Comparison of ENCODE assay signal across 25 mouse cellular contexts in genomic region chr7:16050600-16050999, GRCm38 (mm10). TPM values are rescaled to one million over a fixed set of nuclear protein-coding genes. Genes with fewer than 3 reads are reported as not detected.
DNase-seq lines count a peak whose midpoint lies in the region; ATAC-seq and TF ChIP-seq lines count a peak whose summit lies in the region.
"Had no signal": no experiment of that assay in that cellular context is flagged by ENCODE, and none has a peak within 500 bp of the region (broad histone marks: within the 10 kb centered on the region; RNA-seq: fewer than 3 reads in every experiment).

No protein-coding gene starts in this region.

- no peak for TF ChIP-seq CTCF in spleen, adult 2 months (IDR thresholded peaks at IDR 0.05; ENCODE audit: extremely low read depth, insufficient read depth, insufficient read length, insufficient replicate concordance)
- TF ChIP-seq CTCF in kidney, adult 2 months (conservative IDR thresholded peaks at IDR 0.05; ENCODE audit: insufficient read depth, insufficient read length, low read depth, low read length): no peak

- 0 out of 2 replicates have a peak overlapping the region, but pooled peaks have one; percentile 87 for H3K4me2 ChIP-seq in heart, embryonic 13.5 days
- H3K4me2 ChIP-seq in heart, embryonic 12.5 days: no peak overlapping the region
- H3K4me2 ChIP-seq in liver, embryonic 12.5 days: peak overlapping the region; percentile 94
- peak overlapping the region; percentile 72 for H3K4me2 ChIP-seq in neural tube, embryonic 15.5 days
- H3K4me2 ChIP-seq: midbrain, embryonic 11.5 days had no signal

- intact Hi-C loops in left cerebral cortex, postnatal 25 days (cut with DNase I): no loop called here

- no peak overlapping the region for H3K27ac ChIP-seq in heart, embryonic 13.5 days (replicated peaks)
- H3K27ac ChIP-seq in heart, embryonic 12.5 days (ENCODE audit: poor library complexity, severe bottlenecking): no peak overlapping the region
- H3K27ac ChIP-seq in spleen, adult 2 months (ENCODE audit: insufficient read depth, low read length): 0 out of 2 replicates have a peak overlapping the region, but pooled peaks have one; percentile 3
- H3K27ac ChIP-seq in liver, embryonic 12.5 days: peak overlapping the region; percentile 91; the same call in 1 of the 2 replicates
- H3K27ac ChIP-seq in neural tube, embryonic 15.5 days (replicated peaks): no peak overlapping the region
- H3K27ac ChIP-seq in kidney, adult 2 months (ENCODE audit: insufficient read depth, low read depth, low read length): no peak overlapping the region
- H3K27ac ChIP-seq: limb, embryonic 13.5 days had no signal

- no peak for TF ChIP-seq POLR2A in spleen, adult 2 months (IDR thresholded peaks at IDR 0.05; ENCODE audit: low read depth, low read length)
- TF ChIP-seq POLR2A in kidney, adult 2 months (IDR thresholded peaks at IDR 0.05; ENCODE audit: low read depth, low read length): no peak

- peaks cover 39% of the 10 kb centered on the region for H3K4me1 ChIP-seq in heart, embryonic 13.5 days
- H3K4me1 ChIP-seq in heart, embryonic 12.5 days (replicated peaks): peaks cover 30% of the 10 kb centered on the region
- H3K4me1 ChIP-seq in spleen, adult 2 months (ENCODE audit: control insufficient read depth, insufficient read depth, insufficient read length): peaks cover 16% of the 10 kb centered on the region; the same call in 1 of the 2 replicates
- peaks cover 53% of the 10 kb centered on the region for H3K4me1 ChIP-seq in liver, embryonic 12.5 days
- peaks cover 42% of the 10 kb centered on the region for H3K4me1 ChIP-seq in neural tube, embryonic 15.5 days
- H3K4me1 ChIP-seq in kidney, adult 2 months (ENCODE audit: control insufficient read depth, insufficient read depth, low read length): peaks cover 15% of the 10 kb centered on the region; the same call in 1 of the 2 replicates

- no peaks in the 10 kb centered on the region for H3K27me3 ChIP-seq in heart, embryonic 13.5 days (replicated peaks)
- H3K27me3 ChIP-seq in heart, embryonic 12.5 days (replicated peaks): no peaks in the 10 kb centered on the region
- no peaks in the 10 kb centered on the region for H3K27me3 ChIP-seq in spleen, adult 2 months (ENCODE audit: control insufficient read depth, insufficient read depth, low read length)
- H3K27me3 ChIP-seq in liver, embryonic 12.5 days (replicated peaks): no peaks in the 10 kb centered on the region
- no peaks in the 10 kb centered on the region for H3K27me3 ChIP-seq in neural tube, embryonic 15.5 days (replicated peaks)
- H3K27me3 ChIP-seq in kidney, adult 2 months (replicated peaks; ENCODE audit: control insufficient read depth, insufficient read depth, low read length): no peaks in the 10 kb centered on the region
- H3K27me3 ChIP-seq: limb, embryonic 13.5 days; Patski had no signal

- WGBS in heart, embryonic 13.5 days: 75% methylated on average over 3 of the region's 3 CpGs
- 88% methylated on average over 3 of the region's 3 CpGs for WGBS in heart, embryonic 12.5 days
- WGBS in spleen, adult 2 months: 95% methylated on average over 3 of the region's 3 CpGs
- WGBS in liver, embryonic 12.5 days (ENCODE audit: insufficient replicate concordance): 78% methylated on average over 3 of the region's 3 CpGs
- 95% methylated on average over 3 of the region's 3 CpGs for WGBS in neural tube, embryonic 15.5 days
- WGBS in kidney, adult 2 months: 94% methylated on average over 3 of the region's 3 CpGs

- H3K9ac ChIP-seq in heart, embryonic 13.5 days: no peak overlapping the region
- H3K9ac ChIP-seq in heart, embryonic 12.5 days: no peak overlapping the region
- peak overlapping the region; percentile 88 for H3K9ac ChIP-seq in liver, embryonic 12.5 days
- H3K9ac ChIP-seq in neural tube, embryonic 15.5 days (replicated peaks): no peak overlapping the region
- H3K9ac ChIP-seq: forebrain, postnatal 0 days; limb, embryonic 13.5 days had no signal

- no peaks in the 10 kb centered on the region for H3K36me3 ChIP-seq in heart, embryonic 13.5 days
- H3K36me3 ChIP-seq in heart, embryonic 12.5 days: no peaks in the 10 kb centered on the region
- no peaks in the 10 kb centered on the region for H3K36me3 ChIP-seq in spleen, adult 2 months (ENCODE audit: control insufficient read depth, insufficient read depth, low read length)
- H3K36me3 ChIP-seq in liver, embryonic 12.5 days: no peaks in the 10 kb centered on the region
- H3K36me3 ChIP-seq in neural tube, embryonic 15.5 days: no peaks in the 10 kb centered on the region
- no peaks in the 10 kb centered on the region for H3K36me3 ChIP-seq in kidney, adult 2 months (ENCODE audit: control insufficient read depth, insufficient read depth, low read length)
- H3K36me3 ChIP-seq: limb, embryonic 13.5 days had no signal

- ATAC-seq in heart, embryonic 13.5 days (ENCODE audit: extremely low read depth, insufficient number of reproducible peaks, low FRiP score, low TSS enrichment): no peak
- ATAC-seq in heart, embryonic 12.5 days (ENCODE audit: insufficient number of reproducible peaks, low FRiP score): no peak
- no peak for ATAC-seq in liver, embryonic 12.5 days
- no peak for ATAC-seq in neural tube, embryonic 15.5 days (ENCODE audit: low FRiP score)
- ATAC-seq: activated CD4-positive, CD25-positive, alpha-beta regulatory T cell, adult 4 months; forebrain, postnatal 0 days; hindbrain, embryonic 16.5 days; intestine, postnatal 0 days; lung, postnatal 0 days; Patski had no signal

- DNase-seq in spleen, adult 2 months (ENCODE audit: low read depth in 1 of 2, low spot score in 2 of 2): no peak
- no peak for DNase-seq in spleen, postnatal 10 days (ENCODE audit: low spot score in 2 of 2)
- no peak for DNase-seq in kidney, adult 2 months
- no peak for DNase-seq in left cerebral cortex, postnatal 25 days (ENCODE audit: low spot score in 2 of 2)
- DNase-seq: adrenal gland, postnatal 14 days; cerebellum, adult 9-11 months; forebrain, postnatal 0 days; heart, postnatal 14 days; kidney, postnatal 10 days; thymus, postnatal 36 days had no signal

- H3K4me3 ChIP-seq in heart, embryonic 13.5 days: no peak overlapping the region; the same call in 1 of the 2 replicates
- no peak overlapping the region for H3K4me3 ChIP-seq in heart, embryonic 12.5 days
- H3K4me3 ChIP-seq in spleen, adult 2 months (ENCODE audit: extremely low read depth, insufficient read depth, insufficient read length): no peak overlapping the region
- peak overlapping the region; percentile 86; the same call in 1 of the 2 replicates for H3K4me3 ChIP-seq in liver, embryonic 12.5 days
- no peak overlapping the region; the same call in 1 of the 2 replicates for H3K4me3 ChIP-seq in neural tube, embryonic 15.5 days (replicated peaks)
- H3K4me3 ChIP-seq in kidney, adult 2 months (ENCODE audit: insufficient read depth, low read depth, low read length): no peak overlapping the region
- H3K4me3 ChIP-seq: myocyte had no signal

- no peaks in the 10 kb centered on the region for H3K9me3 ChIP-seq in heart, embryonic 13.5 days
- H3K9me3 ChIP-seq in heart, embryonic 12.5 days (replicated peaks): no peaks in the 10 kb centered on the region
- no peaks in the 10 kb centered on the region for H3K9me3 ChIP-seq in liver, embryonic 12.5 days (replicated peaks)
- no peaks in the 10 kb centered on the region for H3K9me3 ChIP-seq in neural tube, embryonic 15.5 days (replicated peaks)
- H3K9me3 ChIP-seq: limb, embryonic 13.5 days had no signal

RNA-seq across cellular contexts. Expression of gene Bicra, which starts 2.9 kb away (rescaled TPM):
- polyA plus RNA-seq in heart, embryonic 13.5 days (2015; fragmentation: Nextera tagmentation; extraction: Ambion mirVana): 4.6 and 5.0 TPM in 2 replicates
- polyA plus RNA-seq in heart, embryonic 12.5 days (2016; fragmentation: Nextera tagmentation; extraction: Ambion mirVana): 5.9 and 6.4 TPM in 2 replicates
- 40.4 and 50.6 TPM in 2 replicates for polyA plus RNA-seq in spleen, adult 2 months (2012; rRNA removed)
- 2.9 and 3.3 TPM in 2 replicates for polyA plus RNA-seq in liver, embryonic 12.5 days (2016; fragmentation: Nextera tagmentation; extraction: Ambion mirVana)
- polyA plus RNA-seq in neural tube, embryonic 15.5 days (2015; fragmentation: Nextera tagmentation; extraction: Ambion mirVana): 6.6 and 7.3 TPM in 2 replicates
- 7.9 and 8.6 TPM in 2 replicates for polyA plus RNA-seq in kidney, adult 2 months (2012; rRNA removed)
- 10 to 100 TPM; 12.6 to 14.3 TPM for total RNA-seq in left cerebral cortex, postnatal 25 days (2021)

RNA-seq across cellular contexts. Expression of gene Zfp541, which starts 11.0 kb away (rescaled TPM):
- polyA plus RNA-seq in heart, embryonic 13.5 days (2015; fragmentation: Nextera tagmentation; extraction: Ambion mirVana): 0.05 TPM in 1 of 2 replicates, not detected in the other
- polyA plus RNA-seq in heart, embryonic 12.5 days (2016; fragmentation: Nextera tagmentation; extraction: Ambion mirVana): 0.05 TPM in 1 of 2 replicates, not detected in the other
- polyA plus RNA-seq in spleen, adult 2 months (2012; rRNA removed): 0.02 and 0.05 TPM in 2 replicates
- polyA plus RNA-seq in liver, embryonic 12.5 days (2016; fragmentation: Nextera tagmentation; extraction: Ambion mirVana): not detected in 2 replicates
- 0.15 and 0.17 TPM in 2 replicates for polyA plus RNA-seq in neural tube, embryonic 15.5 days (2015; fragmentation: Nextera tagmentation; extraction: Ambion mirVana)
- polyA plus RNA-seq in kidney, adult 2 months (2012; rRNA removed): 0.03 TPM in 1 of 2 replicates, not detected in the other
- under 1 TPM; 0.50 TPM for total RNA-seq in left cerebral cortex, postnatal 25 days (2021)
- total RNA-seq: gastrocnemius, adult 18-20 months; heart, adult 8-10 months; heart, postnatal 14 days had no signal
- polyA plus RNA-seq: C2C12; intestine, postnatal 0 days; lung, postnatal 0 days; midbrain, embryonic 11.5 days; myocyte had no signal

RNA-seq across cellular contexts. Expression of gene Napa, which starts 47.7 kb away (rescaled TPM):
- 150 and 157 TPM in 2 replicates for polyA plus RNA-seq in heart, embryonic 13.5 days (2015; fragmentation: Nextera tagmentation; extraction: Ambion mirVana)
- polyA plus RNA-seq in heart, embryonic 12.5 days (2016; fragmentation: Nextera tagmentation; extraction: Ambion mirVana): 144 and 159 TPM in 2 replicates
- 150 and 151 TPM in 2 replicates for polyA plus RNA-seq in spleen, adult 2 months (2012; rRNA removed)
- 163 and 165 TPM in 2 replicates for polyA plus RNA-seq in liver, embryonic 12.5 days (2016; fragmentation: Nextera tagmentation; extraction: Ambion mirVana)
- polyA plus RNA-seq in neural tube, embryonic 15.5 days (2015; fragmentation: Nextera tagmentation; extraction: Ambion mirVana): 236 and 238 TPM in 2 replicates
- polyA plus RNA-seq in kidney, adult 2 months (2012; rRNA removed): 177 and 207 TPM in 2 replicates
- 100 to 1,000 TPM; 264 to 272 TPM for total RNA-seq in left cerebral cortex, postnatal 25 days (2021)

Comparison
In these comparisons a context has a peak if more than half of its experiments do, and no peak if none do; other contexts are left out.
1. H3K27ac ChIP-seq: peak in spleen, adult 2 months (single experiment) and liver, embryonic 12.5 days (single experiment); none in heart, embryonic 13.5 days (single experiment), heart, embryonic 12.5 days (single experiment), neural tube, embryonic 15.5 days (single experiment) and kidney, adult 2 months (single experiment).